Mouse (Mus musculus): Measurements from ENCODE around the gene Gucd1. TPM values are rescaled to one million over a fixed set of nuclear protein-coding genes. Genes with fewer than 3 reads are reported as not detected.
A peak's percentile ranks its signal among the peaks of the same experiment; 100 is the strongest.
"Not testable (repeated sequence)": the region's sequence is repeated elsewhere in the genome, so short reads cannot be mapped to it uniquely, and the experiment has no call there.

Gene Gucd1
- polyA plus RNA-seq, 1 experiment from 2014 or later = 40.4 TPM

GRCm38 (mm10) chr10:75424498-75424901 lies 93.3 kb downstream of the Gucd1 start:
- no peak overlapping the region for H3K9ac ChIP-seq (ENCODE audit: low read length)
- no peaks in the 10 kb centered on the region for H3K9me3 ChIP-seq (ENCODE audit: control insufficient read depth, low read length)
- no peak overlapping the region for H3K27ac ChIP-seq (ENCODE audit: low read depth)
- no peaks in the 10 kb centered on the region for H3K27me3 ChIP-seq (replicated peaks; ENCODE audit: control insufficient read depth, insufficient read depth, low read length)
- H3K4me1 ChIP-seq (replicated peaks; ENCODE audit: control insufficient read depth, insufficient read depth, low read length) = no peaks in the 10 kb centered on the region
- DNase-seq (ENCODE audit: low spot score) (no peak), ATAC-seq (replicated peaks; ENCODE audit: low FRiP score, low TSS enrichment, low read depth) (no peak)
- H3K4me3 ChIP-seq (ENCODE audit: low read depth, low read length) = no peak overlapping the region
- WGBS = 66% methylated on average over 10 of the region's 10 CpGs
- no peak overlapping the region for H3K4me2 ChIP-seq (ENCODE audit: low read length)
- no peaks in the 10 kb centered on the region for H3K36me3 ChIP-seq (ENCODE audit: control insufficient read depth, insufficient read depth, low read length)

GRCm38 (mm10) chr10:75418747-75419146 lies 99.0 kb downstream of the Gucd1 start:
- ATAC-seq (replicated peaks; ENCODE audit: low FRiP score, low TSS enrichment, low read depth) = no peak
- 58% methylated on average over 4 of the region's 4 CpGs for WGBS
- H3K9ac ChIP-seq (ENCODE audit: low read length) = no peak overlapping the region
- no peaks in the 10 kb centered on the region for H3K9me3 ChIP-seq (ENCODE audit: control insufficient read depth, low read length)
- no peak overlapping the region for H3K27ac ChIP-seq (ENCODE audit: low read depth)
- H3K4me2 ChIP-seq (ENCODE audit: low read length) = no peak overlapping the region
- no peak overlapping the region for H3K4me3 ChIP-seq (ENCODE audit: low read depth, low read length)
- no peaks in the 10 kb centered on the region for H3K36me3 ChIP-seq (ENCODE audit: control insufficient read depth, insufficient read depth, low read length)
- no peaks in the 10 kb centered on the region for H3K27me3 ChIP-seq (replicated peaks; ENCODE audit: control insufficient read depth, insufficient read depth, low read length)
- no peak for DNase-seq (ENCODE audit: low spot score)
- H3K4me1 ChIP-seq (replicated peaks; ENCODE audit: control insufficient read depth, insufficient read depth, low read length) = no peaks in the 10 kb centered on the region

- Histone ChIP-seq H3K27ac (ENCODE audit: low read depth) (no peak overlapping the region), H3K27me3 (replicated peaks; ENCODE audit: control insufficient read depth, insufficient read depth, low read length) (no peaks in the 10 kb centered on the region), H3K4me2 (ENCODE audit: low read length) (no peak overlapping the region), H3K36me3 (ENCODE audit: control insufficient read depth, insufficient read depth, low read length) (no peaks in the 10 kb centered on the region), H3K9me3 (ENCODE audit: control insufficient read depth, low read length) (no peaks in the 10 kb centered on the region), H3K4me1 (replicated peaks; ENCODE audit: control insufficient read depth, insufficient read depth, low read length) (no peaks in the 10 kb centered on the region), H3K4me3 (ENCODE audit: low read depth, low read length) (no peak overlapping the region), H3K9ac (ENCODE audit: low read length) (no peak overlapping the region)
- ATAC-seq (replicated peaks; ENCODE audit: low FRiP score, low TSS enrichment, low read depth) (no peak), DNase-seq (ENCODE audit: low spot score) (no peak)
- 70% methylated on average over 8 of the region's 8 CpGs for WGBS
Observed at GRCm38 (mm10) chr10:75417363-75418042, 100.3 kb downstream of the Gucd1 start.

GRCm38 (mm10) chr10:75414925-75415324 lies 102.8 kb downstream of the Gucd1 start:
- Histone ChIP-seq H3K9ac (ENCODE audit: low read length) (no peak overlapping the region), H3K4me3 (ENCODE audit: low read depth, low read length) (no peak overlapping the region), H3K4me2 (ENCODE audit: low read length) (no peak overlapping the region), H3K27me3 (replicated peaks; ENCODE audit: control insufficient read depth, insufficient read depth, low read length) (no peaks in the 10 kb centered on the region), H3K4me1 (replicated peaks; ENCODE audit: control insufficient read depth, insufficient read depth, low read length) (no peaks in the 10 kb centered on the region), H3K27ac (ENCODE audit: low read depth) (no peak overlapping the region), H3K36me3 (ENCODE audit: control insufficient read depth, insufficient read depth, low read length) (no peaks in the 10 kb centered on the region), H3K9me3 (ENCODE audit: control insufficient read depth, low read length) (no peaks in the 10 kb centered on the region)
- DNase-seq (ENCODE audit: low spot score) = no peak
- 81% methylated on average over 7 of the region's 7 CpGs for WGBS
- no peak for ATAC-seq (replicated peaks; ENCODE audit: low FRiP score, low TSS enrichment, low read depth)

GRCm38 (mm10) chr10:75412114-75413103 lies 105.4 kb downstream of the Gucd1 start:
- H3K36me3 ChIP-seq (ENCODE audit: control insufficient read depth, insufficient read depth, low read length) = no peaks in the 10 kb centered on the region
- no peaks in the 10 kb centered on the region for H3K4me1 ChIP-seq (replicated peaks; ENCODE audit: control insufficient read depth, insufficient read depth, low read length)
- peak overlapping the region; percentile 15; the same call in 1 of the 2 replicates for H3K4me2 ChIP-seq (ENCODE audit: low read length)
- H3K27ac ChIP-seq (ENCODE audit: low read depth) = no peak overlapping the region
- WGBS = 50% methylated on average over 27 of the region's 27 CpGs
- ATAC-seq (replicated peaks; ENCODE audit: low FRiP score, low TSS enrichment, low read depth) (no peak), DNase-seq (ENCODE audit: low spot score) (no peak)
- no peaks in the 10 kb centered on the region for H3K9me3 ChIP-seq (ENCODE audit: control insufficient read depth, low read length)
- no peak overlapping the region for H3K4me3 ChIP-seq (ENCODE audit: low read depth, low read length)
- no peaks in the 10 kb centered on the region for H3K27me3 ChIP-seq (replicated peaks; ENCODE audit: control insufficient read depth, insufficient read depth, low read length)
- H3K9ac ChIP-seq (ENCODE audit: low read length) = no peak overlapping the region

- H3K4me2 ChIP-seq (ENCODE audit: low read length); ATAC-seq (replicated peaks; ENCODE audit: low FRiP score, low TSS enrichment, low read depth); H3K9me3 ChIP-seq (ENCODE audit: control insufficient read depth, low read length); H3K27me3 ChIP-seq (replicated peaks; ENCODE audit: control insufficient read depth, insufficient read depth, low read length); H3K4me1 ChIP-seq (replicated peaks; ENCODE audit: control insufficient read depth, insufficient read depth, low read length); DNase-seq (ENCODE audit: low spot score); H3K4me3 ChIP-seq (ENCODE audit: low read depth, low read length); H3K36me3 ChIP-seq (ENCODE audit: control insufficient read depth, insufficient read depth, low read length); H3K9ac ChIP-seq (ENCODE audit: low read length); H3K27ac ChIP-seq (ENCODE audit: low read depth): not testable (repeated sequence)
- 43% methylated on average over 9 of the region's 10 CpGs for WGBS
Observed at GRCm38 (mm10) chr10:75411343-75412113, 106.2 kb downstream of the Gucd1 start.

GRCm38 (mm10) chr10:75407741-75408140 lies 110.0 kb downstream of the Gucd1 start:
- Histone ChIP-seq H3K27ac (ENCODE audit: low read depth) (no peak overlapping the region), H3K4me1 (replicated peaks; ENCODE audit: control insufficient read depth, insufficient read depth, low read length) (no peaks in the 10 kb centered on the region), H3K4me3 (ENCODE audit: low read depth, low read length) (no peak overlapping the region), H3K9ac (ENCODE audit: low read length) (no peak overlapping the region), H3K36me3 (ENCODE audit: control insufficient read depth, insufficient read depth, low read length) (no peaks in the 10 kb centered on the region), H3K9me3 (ENCODE audit: control insufficient read depth, low read length) (no peaks in the 10 kb centered on the region), H3K4me2 (ENCODE audit: low read length) (no peak overlapping the region), H3K27me3 (replicated peaks; ENCODE audit: control insufficient read depth, insufficient read depth, low read length) (no peaks in the 10 kb centered on the region)
- ATAC-seq (replicated peaks; ENCODE audit: low FRiP score, low TSS enrichment, low read depth) (no peak), DNase-seq (ENCODE audit: low spot score) (no peak)
- 64% methylated on average over 4 of the region's 4 CpGs for WGBS

GRCm38 (mm10) chr10:75406755-75407154 lies 111.0 kb downstream of the Gucd1 start:
- DNase-seq (ENCODE audit: low spot score) = no peak
- ATAC-seq (replicated peaks; ENCODE audit: low FRiP score, low TSS enrichment, low read depth) = no peak
- H3K9me3 ChIP-seq (ENCODE audit: control insufficient read depth, low read length) = no peaks in the 10 kb centered on the region

More at GRCm38 (mm10) chr10:75406755-75407154, 111.0 kb downstream of the Gucd1 start:
- Histone ChIP-seq H3K4me3 (ENCODE audit: low read depth, low read length) (no peak overlapping the region), H3K4me1 (replicated peaks; ENCODE audit: control insufficient read depth, insufficient read depth, low read length) (no peaks in the 10 kb centered on the region), H3K27ac (ENCODE audit: low read depth) (no peak overlapping the region), H3K4me2 (ENCODE audit: low read length) (no peak overlapping the region), H3K36me3 (ENCODE audit: control insufficient read depth, insufficient read depth, low read length) (no peaks in the 10 kb centered on the region), H3K27me3 (replicated peaks; ENCODE audit: control insufficient read depth, insufficient read depth, low read length) (no peaks in the 10 kb centered on the region), H3K9ac (ENCODE audit: low read length) (no peak overlapping the region)
- 44% methylated on average over 13 of the region's 13 CpGs for WGBS

Data from intestine, embryonic 14.5 days (tissue).